Mouse (Mus musculus) neural tube, embryonic 10.5 days (tissue): ENCODE data around the gene Klk6.

Experiments used
- DNase-seq: peaks from one replicate; pipeline ENCODE4 v3.0.0-alpha.2; 2017; ENCODE audit warnings: low spot score; ENCODE audit errors: extremely low spot score

Klk6 gene

DNA sequence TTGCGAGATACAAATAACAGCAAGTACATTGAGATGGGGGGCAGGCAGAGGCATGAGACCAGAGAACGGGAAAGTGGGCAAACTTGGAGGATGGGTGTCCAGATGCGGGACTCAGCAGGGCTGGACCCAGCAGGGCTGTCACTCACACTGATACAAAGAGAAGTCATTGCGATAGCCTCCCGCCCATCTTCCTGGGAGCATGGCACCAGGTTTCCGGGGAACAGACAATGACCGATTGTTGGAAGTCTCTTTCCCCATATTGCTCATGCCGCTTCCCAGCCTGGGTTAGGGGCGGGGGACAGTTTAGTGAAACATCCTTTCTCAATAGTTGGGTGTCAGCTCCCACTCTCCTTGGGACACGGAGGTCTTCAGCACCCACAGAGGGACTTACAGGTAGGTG lies at the start of gene Klk6:
Gene Klk6, plus strand, starts transcription at position 301 of the 400 bp plus-strand sequence.
- no peak for DNase-seq

DNA sequence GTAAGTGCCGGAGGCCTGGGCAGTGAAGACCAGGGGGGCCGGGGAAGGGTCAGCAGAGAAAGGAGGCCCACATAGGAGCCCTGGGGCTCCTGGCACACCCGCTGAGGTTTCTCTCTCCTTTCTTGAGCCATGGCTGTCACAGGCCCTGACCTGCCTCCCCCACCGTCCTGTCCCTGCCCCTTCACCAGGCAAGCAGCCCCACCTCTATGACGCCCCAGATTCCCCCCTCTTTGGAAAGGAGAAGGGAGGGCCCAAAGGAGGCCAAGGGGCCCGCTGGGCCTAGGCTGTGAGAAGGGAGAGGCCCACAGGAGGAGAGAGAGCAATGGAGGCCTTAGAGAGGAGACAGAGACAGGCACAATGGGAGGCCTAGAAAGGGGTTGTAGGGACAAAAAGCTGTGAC lies 49.5 kb upstream of the Klk6 start:
- DNase-seq = peak; percentile 12

DNA sequence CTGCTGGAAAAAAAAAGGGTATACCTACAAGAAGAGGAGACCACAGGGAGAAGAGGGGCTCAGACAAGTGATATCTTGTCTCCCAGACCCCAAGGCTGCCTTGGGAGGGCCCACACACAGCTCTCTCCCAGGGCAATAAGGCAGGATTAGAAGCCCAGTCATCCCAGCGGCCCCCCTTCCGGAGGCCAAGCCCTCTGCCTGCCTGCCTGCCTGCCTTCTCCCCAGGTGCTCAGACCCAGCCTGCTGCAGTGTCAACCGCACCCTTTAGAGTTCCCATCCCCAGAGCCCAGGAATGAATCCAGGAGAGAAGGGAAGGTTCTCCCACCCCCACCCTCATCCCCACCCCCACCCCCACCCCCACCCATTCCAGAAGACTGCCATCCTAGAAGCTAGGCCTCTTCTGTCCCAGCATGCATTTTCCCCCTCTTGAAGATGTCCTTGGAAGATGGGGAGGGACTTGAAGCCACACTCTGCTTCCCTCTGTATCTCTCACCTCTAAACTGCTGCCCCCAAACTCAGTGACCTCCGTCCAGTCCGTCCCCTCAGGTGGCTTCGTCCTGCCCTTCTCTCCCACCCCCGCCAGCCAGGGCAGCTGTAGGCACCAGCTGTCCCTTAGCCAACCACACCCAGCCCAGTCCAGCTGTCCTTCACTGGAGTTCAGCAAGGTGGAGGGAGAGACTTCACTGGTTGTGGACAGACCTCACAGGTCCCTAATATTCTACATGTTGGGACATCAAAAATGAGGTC lies 48.8 kb upstream of the Klk6 start:
- DNase-seq = peak; percentile 10

DNA sequence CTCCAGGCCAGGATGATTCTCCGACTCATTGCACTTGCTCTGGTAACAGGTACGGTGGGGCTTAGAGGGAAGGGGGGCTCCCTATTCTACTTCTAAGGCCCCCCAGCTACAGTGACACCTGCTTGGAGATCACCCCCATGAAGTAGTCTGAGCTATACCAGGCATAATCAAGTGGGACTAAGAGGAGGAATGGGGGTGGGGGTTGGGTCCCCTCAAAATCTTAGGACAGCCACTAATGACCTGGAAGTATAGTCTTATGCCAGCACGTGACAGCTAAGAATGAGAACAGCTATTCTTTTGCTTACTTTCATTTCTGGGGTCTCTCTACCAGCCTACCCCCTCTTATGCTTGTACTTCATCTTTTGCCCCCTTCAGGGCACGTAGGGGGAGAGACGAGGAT lies 47.8 kb upstream of the Klk6 start:
- DNase-seq = no peak

DNA sequence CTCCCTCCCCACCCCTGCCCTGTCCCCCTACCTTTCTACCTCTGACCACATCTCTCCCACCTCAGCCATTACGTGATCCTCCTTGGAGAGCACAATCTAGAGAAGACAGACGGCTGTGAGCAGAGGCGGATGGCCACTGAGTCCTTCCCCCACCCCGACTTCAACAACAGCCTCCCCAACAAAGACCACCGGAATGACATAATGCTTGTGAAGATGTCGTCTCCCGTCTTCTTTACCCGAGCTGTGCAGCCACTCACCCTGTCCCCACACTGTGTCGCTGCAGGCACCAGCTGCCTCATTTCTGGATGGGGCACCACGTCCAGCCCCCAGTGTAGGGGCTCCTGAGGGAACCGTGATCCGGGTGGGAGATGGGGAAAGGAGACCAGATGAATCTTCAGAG lies 46.9 kb upstream of the Klk6 start:
- DNase-seq = peak; percentile 5

DNA sequence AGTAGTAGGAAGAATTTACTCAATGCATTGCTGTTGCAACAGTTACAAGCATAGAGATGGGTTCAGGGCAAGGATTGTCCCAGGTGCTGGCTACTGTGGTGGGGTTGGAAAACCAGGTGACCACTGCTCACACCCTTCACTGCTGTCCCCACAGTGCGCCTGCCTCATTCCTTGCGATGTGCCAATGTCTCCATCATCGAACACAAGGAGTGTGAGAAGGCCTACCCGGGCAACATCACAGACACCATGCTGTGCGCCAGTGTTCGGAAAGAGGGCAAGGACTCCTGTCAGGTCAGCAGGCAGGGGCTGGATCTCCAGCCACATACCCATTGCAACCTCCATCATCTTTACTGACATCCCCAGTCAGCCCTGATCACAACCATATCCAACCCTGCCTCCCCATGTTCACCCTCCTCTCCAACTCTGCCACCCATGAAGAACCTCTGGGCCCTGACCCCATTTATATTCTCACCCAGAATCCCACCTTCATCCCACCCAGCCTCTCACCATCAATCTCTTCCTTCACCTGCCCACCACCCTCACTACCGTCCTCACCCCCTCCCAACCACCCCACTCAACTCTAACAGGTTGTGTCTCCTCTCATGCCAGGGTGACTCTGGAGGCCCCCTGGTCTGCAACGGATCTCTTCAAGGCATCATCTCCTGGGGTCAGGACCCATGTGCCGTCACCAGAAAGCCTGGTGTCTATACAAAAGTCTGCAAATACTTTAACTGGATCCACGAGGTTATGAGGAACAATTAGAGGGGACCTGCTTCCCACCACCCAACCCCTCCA lies 45.9 kb upstream of the Klk6 start:
- peak; percentile 7 for DNase-seq

DNA sequence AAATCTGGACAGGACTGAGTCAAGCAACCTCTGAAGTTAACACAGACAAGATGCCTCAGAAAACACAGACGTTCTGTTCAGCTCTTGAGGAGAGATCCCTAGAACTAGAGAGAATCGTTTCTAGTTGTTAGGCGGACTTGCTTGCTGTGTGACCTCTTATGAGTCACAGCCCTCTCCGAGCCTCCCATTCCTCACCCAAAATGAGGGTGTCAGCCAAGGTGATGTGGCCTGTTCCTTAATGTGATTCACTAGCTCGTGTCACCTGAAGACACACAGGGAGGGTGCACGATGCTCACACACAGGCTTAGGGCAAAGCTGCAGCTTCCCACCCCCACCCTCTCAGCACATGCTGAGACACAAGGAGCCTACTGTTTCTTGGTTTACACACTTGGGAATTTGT lies 44.1 kb upstream of the Klk6 start:
- no peak for DNase-seq

DNA sequence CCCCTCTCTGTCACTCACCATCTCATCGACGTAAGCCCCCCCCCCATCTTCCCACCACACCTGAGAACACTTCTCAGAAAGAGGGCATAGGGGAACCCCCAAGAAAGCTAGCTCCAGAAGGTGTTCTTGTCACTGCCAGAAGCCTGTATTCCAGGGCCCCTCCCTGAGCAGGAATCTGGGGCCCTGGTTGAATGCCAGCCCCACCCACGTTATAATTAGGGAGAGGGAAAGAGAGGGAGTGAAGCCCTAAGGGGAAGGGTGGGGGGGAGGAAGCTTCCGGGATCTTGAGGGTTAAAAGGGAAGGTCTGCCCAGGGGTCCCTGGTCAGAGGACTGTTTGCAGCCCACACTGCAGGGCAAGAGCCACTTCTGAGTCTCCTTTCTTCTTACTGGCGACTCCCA lies 43.6 kb upstream of the Klk6 start, which contains the start of gene Klk10:
Gene Klk10, plus strand, starts transcription at position 290 of the 400 bp plus-strand sequence.
- DNase-seq = no peak

DNA sequence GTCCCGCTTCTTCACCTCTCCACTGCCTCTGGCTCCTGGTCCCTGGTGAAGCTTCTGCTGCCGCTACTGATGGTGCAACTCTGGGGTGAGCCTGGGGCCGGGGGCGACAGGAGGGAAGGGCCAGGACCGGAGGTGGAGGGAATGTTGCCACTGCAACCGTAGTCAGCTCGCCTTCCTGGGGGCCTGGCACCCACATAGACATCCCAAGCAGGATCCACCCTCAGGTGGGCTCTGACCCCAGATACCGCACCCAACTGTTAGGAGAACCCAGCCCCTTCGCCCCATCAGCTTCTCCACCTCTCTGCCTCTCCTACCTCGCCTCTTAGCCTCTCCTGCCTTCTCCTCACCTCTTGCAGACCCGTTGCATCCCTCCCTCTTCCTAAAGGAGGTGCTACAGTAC lies 42.8 kb upstream of the Klk6 start:
- DNase-seq = no peak

DNA sequence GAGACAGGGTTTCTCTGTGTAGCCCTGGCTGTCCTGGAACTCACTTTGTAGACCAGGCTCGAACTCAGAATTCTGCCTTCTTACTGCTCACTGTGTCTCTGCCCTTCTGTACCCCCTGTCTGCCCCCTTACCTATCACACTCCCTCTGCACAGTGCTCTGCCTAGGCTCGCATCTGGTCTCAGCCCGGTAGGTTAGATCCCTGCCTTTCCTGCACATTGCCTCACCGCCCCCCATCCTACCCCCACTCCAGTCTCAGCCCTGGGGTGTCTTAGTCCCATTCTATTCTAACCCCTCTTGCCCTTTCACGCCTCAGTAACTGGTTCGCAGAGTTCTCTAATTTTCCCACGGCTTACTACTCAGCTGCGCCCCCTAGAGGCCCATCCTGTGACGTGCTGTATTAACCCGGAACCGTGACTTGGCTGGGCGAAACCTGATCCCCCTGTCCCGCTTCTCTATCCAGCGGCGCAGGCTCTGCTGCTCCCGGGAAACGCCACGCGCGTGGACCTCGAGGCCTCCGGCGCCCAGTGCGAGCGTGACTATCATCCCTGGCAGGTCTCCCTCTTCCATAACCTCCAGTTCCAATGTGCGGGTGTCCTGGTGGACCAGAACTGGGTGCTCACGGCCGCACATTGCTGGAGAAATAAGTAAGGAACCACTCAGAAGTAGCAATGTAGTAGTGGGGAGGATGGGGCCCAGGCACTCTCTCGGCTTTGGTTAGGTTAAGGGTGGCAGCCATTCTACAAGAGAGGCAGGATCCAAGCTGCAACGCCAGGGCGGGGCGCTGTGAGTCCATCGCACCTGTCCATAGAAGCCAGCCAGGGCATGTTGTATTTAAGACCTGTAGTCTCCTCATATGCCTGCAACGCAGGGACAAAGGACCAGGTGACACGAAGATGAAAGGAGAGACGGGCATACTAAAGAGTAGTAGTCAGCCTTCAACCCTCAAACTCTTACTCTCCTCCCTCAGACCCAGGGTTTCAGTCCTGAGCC lies 41.7 kb upstream of the Klk6 start:
- peak; percentile 86 for DNase-seq

DNA sequence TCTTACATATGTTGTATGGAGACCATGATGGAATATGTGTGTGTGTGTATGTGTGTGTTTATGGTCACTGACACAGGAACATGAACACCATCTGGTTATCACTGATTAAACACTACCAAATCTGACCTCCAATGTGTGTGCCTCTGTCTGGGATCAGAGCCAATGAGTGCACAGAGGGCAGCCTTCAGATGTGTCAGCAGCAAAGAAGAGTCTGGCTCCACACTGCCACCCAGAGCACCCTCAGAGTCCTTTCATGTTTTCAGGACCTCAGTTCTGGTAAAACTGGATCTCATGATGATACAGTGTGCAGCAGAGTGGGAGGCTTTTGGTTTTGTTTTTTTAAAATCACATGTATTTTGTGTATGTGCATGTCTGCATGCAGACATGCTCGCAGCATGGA lies 39.0 kb upstream of the Klk6 start:
- DNase-seq = no peak

DNA sequence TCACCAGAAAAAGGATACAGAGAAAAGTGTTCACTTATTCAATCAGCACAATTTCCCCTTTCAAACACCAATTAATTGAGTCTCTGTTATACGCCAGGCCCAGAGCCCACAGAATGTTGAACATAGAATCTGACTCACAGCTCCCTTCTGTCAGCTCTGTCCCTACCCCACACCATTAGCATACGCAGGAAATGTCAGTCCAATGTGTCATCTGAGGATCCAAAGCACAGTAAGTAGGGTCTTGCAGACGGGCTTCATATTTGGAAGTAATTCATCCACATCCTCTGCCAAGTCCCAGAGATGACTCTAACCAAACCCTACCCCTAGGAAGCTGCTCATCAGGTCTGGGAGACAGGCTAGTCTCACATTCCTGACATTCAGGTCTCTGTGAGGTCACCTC lies 36.2 kb upstream of the Klk6 start:
- DNase-seq = no peak

DNA sequence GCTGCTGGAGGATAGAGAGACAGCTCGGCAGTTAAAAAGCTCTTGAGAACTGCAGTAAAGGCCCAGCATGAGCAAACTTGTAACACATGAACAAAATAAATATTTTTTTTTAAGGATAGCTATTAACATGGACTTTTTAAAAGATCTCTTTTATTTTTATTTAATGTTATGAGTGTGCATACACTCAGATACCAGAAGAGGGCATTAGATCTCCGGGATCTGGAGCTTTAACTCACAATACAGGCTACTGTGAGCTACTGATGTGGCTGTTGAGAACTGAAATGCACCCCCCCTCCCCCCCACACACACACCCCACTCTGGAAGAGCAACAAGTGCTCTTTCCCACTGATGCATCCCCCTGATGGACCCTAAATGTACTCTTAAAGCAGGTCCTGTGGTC lies 35.0 kb upstream of the Klk6 start:
- DNase-seq = no peak

DNA sequence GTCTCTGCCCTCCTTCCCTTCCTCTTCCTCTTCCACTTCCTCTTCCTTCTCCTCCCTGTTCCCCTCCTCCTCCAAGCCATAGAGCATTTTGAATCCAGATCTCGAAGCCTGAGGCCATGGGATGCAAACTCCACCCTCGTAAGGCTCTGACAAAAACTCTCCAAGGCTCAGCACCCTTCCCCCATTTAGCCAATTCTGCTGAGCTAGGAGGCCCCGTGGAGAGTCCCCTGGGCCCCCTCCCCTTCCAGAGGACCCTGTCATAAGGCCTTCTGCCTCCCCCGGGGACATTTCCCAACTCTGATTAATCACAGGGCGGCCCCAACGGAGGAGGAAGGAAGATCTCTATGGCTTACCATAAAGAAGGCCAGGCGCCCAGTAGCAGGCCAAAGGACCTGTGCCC lies 32.7 kb upstream of the Klk6 start, which contains the start of gene Klk9:
Gene Klk9, plus strand, starts transcription at position 301 of the 400 bp plus-strand sequence.
- no peak for DNase-seq

DNA sequence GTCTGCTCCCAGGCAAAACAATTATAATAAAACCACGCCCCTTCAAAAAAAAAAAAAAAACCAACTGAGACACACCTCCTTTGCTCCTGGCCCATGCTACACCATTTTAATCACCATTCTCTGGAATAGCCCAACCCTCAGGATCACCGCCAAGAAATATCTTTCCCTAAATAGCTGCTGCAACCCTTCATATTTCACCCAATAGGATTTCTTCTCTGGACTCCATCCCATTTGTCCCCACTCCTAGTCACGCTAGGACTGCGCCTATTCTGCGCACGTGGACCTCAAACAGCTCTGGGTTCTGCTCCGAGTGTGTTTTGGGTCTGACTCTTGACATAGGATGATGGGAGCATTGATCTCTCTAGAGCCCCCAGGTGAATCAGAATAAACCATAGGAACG lies 27.9 kb upstream of the Klk6 start:
- DNase-seq = no peak

DNA sequence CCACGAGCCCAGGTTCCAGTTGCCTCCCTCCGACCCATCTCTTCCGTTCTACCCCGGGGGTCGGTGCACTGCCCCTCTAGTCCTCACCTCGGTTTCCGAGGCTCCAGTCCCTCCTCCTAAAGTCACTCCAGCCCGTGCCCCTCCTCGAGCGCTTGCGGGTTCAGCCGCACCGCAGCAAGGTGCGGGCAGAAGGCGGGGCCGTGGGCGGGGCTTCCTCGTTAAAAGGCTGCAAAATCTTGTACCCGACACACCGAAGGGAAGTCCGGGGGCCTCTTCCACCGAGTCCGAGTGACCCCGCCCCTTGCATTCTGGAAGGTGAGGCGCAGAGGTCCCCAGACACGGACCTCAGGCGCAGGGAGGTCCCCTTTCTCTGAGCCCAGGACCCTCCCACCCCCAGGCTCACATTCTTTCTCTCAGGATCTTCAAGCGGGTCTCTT lies 26.9 kb upstream of the Klk6 start, which contains the start of gene Klk8:
Gene Klk8, plus strand, starts transcription at position 245 of the 437 bp plus-strand sequence.
- DNase-seq = peak; percentile 24

DNA sequence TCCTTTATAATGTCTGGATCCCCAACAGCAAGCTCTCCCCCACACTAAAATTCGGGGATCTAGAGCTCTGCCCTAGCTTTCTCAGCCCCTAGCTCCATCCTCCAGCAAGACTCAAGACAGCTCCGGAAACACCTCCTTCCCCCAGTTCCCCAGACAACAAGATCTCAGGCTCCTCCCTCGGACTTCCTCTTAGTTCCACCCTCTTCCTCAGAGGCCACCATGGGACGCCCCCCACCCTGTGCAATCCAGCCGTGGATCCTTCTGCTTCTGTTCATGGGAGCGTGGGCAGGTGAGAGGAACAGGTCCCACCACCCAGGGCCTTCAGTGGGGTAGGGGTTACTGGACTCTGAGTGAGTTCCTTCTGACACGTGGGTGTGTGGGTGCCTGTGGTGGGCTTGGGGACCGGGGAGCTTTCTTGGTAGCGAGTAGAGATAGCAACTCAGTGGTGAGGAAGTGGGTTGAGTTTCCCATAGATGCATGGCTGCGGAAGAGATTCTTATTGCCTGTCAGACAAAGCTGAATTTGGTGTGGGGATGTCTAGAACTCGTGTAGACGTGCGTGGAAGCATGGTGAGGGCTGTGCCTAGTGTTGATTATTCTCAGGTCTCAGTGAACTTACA lies 26.3 kb upstream of the Klk6 start:
- DNase-seq = no peak

DNA sequence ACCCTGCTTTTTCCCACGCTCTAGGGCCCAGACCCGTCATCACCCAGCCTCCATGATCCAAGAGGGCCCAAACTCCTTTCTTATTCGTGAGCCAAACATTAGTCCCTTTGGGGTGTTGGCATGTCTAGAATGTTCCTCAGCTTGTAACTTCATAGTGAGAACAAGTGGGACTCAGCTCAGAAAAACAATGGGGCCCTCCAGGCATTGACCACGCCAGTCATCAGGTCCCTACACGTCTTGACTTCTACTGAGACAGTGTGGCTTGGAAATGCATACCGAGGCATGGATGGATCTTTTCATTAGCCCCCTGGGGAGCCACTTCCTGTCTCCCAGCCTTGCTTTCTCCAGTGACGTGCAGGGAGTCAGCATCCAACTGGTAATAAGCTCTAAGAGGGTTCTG lies 24.4 kb upstream of the Klk6 start:
- no peak for DNase-seq

DNA sequence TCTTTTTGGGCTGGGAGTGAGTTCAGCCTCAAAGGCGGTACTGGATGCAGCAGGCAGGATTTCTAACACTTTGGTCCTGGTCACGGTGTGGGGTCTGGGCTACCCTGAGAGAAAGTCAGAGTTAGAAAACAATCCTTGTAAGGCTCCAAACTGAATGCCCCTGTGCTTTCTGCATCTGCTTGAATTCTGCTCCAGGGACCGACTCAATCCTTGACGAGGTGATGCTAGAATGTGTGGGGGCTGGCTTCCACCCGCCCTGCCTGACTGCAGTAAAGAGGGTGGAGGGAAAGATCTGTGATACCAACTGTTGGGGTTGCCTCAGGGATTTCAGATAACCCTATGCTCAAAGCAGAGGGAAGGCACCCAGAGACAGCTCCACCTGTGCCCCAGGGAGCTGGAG lies 13.3 kb upstream of the Klk6 start, which contains the start of gene Klk7:
Gene Klk7, plus strand, starts transcription at position 301 of the 400 bp plus-strand sequence.
- no peak for DNase-seq

DNA sequence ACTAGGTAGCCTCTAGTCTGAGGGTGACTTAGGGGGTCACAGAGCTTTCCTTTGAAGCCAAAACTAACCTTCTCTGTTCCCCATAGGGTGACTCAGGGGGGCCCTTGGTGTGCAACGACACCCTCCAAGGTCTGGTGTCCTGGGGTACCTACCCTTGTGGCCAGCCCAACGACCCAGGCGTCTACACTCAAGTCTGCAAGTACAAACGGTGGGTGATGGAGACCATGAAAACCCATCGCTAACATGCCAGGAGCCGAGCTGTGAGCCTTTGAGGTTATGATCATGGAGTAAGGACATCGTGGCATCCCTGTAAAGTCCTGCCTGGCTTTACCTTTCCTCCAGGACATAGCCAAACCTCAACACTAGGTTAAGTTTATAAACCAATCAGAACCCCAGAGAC lies 9.1 kb upstream of the Klk6 start:
- DNase-seq = no peak

DNA sequence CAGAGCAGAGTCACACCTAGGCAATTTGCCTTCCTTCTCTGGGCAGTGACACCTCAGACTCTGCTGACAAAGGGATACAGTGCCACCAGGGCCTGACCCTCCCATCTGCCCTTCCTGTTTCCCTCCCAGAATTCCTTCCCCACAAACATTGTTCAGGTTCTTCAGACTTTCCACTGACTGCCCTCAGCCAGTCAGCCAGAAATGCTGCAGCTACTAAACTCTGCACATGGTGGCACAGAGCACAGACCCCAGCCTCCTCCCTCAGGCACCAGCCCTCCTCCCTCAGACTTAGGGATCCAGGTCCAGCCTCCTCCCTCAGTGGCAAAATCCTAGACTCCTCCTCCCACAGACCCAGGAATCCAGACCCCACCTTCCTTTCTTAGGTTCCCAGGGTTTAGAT lies 7.6 kb upstream of the Klk6 start:
- DNase-seq = no peak
